Mouse (Mus musculus) liver (tissue): ENCODE data around the gene Sez6l2.
A peak's percentile ranks its signal among the peaks of the same experiment; 100 is the strongest.

Experiments
- DNase-seq: peaks from one replicate; pipeline ENCODE4 v3.0.0-alpha.2; 2020; ENCODE audit warnings: mixed read lengths

Sez6l2 gene

DNA sequence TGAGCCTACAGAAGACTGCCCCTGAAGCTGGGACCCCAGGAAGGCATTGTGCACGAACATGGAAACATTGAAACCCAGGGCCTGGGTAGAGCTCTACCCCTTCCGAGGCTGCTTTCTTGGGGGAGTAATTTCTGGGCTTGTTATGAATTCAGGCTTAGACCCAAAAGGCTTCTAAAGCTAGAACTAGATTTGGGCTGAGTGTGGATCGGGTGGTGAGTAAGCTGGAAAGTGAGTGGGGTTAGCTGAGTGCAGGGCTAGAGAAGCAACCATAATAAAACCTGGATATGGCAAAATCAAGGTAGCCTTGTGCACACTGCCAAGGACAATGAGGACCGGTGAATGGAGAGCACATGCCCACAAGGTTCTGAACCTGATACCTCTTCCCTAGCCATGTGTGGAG, 11.6 kb downstream of the Sez6l2 start:
- DNase-seq = no peak

DNA sequence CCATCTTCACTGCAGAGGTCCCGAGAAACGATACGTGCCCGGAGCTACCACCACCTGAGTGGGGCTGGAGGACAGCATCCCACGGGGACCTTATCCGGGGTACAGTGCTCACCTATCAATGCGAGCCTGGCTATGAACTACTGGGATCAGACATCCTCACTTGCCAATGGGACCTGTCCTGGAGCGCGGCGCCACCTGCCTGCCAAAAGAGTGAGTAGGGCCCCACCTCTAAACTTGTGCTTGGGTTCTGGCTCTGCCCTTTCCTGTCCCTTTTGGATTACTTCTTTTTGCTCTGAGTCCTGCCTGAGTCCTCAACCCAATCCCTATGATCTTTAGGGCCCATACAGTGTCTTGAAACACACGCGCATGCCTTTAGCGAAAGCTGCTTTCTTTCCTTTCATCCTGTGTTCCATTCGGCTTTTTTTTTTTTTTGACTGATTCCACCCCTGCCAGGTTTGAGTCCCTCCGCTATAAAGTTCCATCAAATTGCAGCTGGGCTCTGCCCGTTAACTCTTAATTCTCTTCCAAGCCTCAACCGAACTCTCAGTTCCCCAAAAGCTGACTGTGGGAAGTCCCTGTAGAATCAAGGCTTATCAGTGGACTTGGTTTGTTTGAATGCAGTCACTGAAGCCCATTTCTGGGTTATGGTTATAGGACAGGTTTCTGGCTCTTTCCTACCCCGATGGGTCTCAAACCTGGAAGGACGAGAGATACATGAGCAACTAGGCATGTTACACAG, 13.4 kb downstream of the Sez6l2 start:
- DNase-seq = peak; percentile 48

- DNase-seq = no peak
Observed at GRCm38 (mm10) chr7:126965568-126965967, 15.2 kb downstream of the Sez6l2 start.

GRCm38 (mm10) chr7:126967361-126967760, 17.0 kb downstream of the Sez6l2 start:
- no peak for DNase-seq

- no peak for DNase-seq
Observed at GRCm38 (mm10) chr7:126975493-126975892, 25.1 kb downstream of the Sez6l2 start.

- no peak for DNase-seq
Observed at GRCm38 (mm10) chr7:126975893-126975949, 25.4 kb downstream of the Sez6l2 start, which contains the start of gene Cdipt. Gene Cdipt (plus strand): TSS chr7:126975914.

DNA sequence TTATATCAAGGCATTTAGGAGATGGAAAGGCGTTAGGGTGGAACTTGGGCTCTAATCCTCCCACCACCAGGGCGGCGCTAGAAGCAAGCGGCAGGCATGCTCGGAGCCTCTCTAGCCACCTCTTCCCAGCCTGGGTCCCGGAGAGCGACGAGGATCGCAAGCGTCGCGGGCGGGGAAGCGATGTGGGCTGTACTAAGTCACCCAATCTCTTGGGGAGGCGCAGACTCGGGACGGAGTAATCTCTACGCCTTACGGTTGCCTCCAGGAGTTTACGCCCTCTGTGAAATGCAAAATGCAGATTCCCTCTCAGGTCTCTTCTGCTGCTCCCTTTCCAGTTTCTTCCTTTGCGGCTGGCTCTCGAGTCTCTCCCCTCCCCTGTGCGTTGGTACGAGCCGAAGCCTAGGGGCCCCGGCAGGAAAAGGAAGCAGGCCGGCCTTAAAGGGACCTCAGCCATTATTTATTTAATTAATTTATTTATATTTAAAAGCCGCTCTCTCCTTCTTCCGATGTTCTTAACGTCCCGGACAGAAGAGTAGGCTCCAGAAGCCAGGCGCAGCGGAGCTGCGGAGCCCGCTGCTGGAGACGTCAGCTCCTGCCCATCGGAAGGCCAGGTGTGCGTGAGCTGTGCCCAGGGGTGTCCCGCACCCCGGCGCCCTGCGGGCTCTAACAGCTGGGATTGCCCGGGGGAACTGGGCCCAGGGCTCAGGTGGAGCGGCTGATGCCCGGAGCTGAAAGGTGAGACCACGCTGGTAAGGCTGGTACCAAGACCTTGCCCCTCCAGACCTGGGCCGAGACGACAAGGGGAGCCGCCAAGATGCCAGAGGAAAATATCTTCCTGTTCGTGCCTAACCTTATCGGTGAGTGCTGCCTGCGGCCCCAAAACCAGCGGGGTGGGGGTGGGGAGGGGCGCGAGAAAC, 25.8 kb downstream of the Sez6l2 start, which contains the start of gene Cdiptos:
Cdiptos (minus strand) TSS at position 149 of the 917 bp plus-strand sequence.
- DNase-seq = peak; percentile 97

GRCm38 (mm10) chr7:126976878-126977459, 26.6 kb downstream of the Sez6l2 start:
- DNase-seq = peak; percentile 18

DNA sequence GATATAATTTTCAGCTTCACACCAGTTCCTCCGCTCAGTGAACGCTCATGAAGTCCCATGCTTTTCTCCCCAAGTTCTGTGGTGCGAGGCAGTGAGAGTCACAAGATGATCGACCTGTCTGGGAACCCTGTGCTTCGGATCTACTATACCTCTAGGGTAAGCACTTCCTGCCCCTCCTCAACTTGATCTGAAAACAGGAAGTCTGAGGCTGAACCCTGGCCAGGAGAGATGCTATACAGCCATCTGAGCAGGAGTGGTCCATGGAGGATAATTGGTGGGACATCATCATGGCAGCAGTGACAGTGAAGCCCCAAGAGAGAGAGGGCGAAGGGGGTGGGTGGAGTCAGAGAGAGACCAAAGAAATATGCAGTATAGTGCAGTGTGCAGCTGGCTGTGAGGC, 28.5 kb downstream of the Sez6l2 start:
- DNase-seq = no peak

GRCm38 (mm10) chr7:126981601-126982000, 31.2 kb downstream of the Sez6l2 start:
- DNase-seq = no peak

DNA sequence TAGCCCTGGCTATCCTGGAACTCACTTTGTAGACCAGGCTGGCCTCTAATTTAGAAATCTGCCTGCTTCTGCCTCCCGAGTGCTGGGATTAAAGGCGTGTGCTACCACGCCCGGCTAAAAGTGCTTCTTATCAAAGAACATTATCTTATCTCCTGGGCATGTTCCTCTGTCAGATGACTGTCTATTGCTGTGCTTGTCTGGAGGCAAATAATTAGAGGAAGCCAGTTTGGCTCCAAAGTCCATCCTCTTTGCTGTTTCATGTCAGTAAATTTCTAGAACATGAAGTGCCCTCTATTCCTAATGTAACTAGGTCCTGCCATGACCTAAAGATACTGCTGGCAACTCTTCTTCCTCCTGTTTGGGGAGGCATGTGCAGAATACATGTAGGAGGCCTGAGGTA, 31.7 kb downstream of the Sez6l2 start:
- DNase-seq = no peak

- DNase-seq = no peak
Observed at GRCm38 (mm10) chr7:126983113-126983512, 32.8 kb downstream of the Sez6l2 start.

- DNase-seq = no peak
Observed at GRCm38 (mm10) chr7:126984667-126985444, 34.5 kb downstream of the Sez6l2 start.

GRCm38 (mm10) chr7:126986319-126986718, 36.0 kb downstream of the Sez6l2 start:
- DNase-seq = peak; percentile 30

DNA sequence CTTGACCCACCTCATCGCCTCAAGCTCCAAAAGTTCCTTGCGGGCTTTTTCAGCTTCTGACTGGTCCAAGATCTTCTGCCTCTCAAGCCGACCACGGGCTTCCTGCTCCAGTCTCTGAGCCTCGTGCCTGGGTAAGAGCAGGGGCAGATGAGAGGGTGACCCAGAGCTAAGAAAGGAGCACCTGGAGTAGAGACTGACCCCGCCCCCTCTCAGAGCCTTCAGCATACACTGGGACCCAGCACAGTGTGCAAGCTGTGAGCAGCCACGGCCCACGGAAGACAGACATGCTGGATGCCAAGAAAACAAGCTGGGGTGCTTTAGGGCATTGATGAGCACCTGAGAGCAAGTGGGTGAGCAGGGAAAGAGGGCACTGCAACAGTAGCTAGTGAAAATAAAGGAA, 38.5 kb downstream of the Sez6l2 start:
- no peak for DNase-seq

DNA sequence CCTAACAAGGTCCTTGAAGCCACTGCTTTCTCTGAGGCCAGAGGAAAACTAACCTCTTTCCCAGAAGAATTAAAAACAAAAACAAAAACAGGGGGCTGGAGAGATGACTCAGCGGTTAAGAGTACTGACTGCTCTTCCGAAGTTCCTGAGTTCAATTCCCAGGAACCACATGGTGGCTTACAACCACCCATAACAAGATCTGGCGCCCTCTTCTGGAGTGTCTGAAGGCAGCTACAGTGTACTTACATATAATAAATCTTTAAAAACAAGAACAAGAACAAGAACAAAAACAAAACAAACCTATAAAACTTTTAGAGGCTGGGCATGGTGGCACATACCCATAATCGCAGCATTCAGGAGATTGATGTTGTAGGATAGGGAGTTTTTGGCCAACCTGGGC, 46.1 kb downstream of the Sez6l2 start:
- DNase-seq = no peak

DNA sequence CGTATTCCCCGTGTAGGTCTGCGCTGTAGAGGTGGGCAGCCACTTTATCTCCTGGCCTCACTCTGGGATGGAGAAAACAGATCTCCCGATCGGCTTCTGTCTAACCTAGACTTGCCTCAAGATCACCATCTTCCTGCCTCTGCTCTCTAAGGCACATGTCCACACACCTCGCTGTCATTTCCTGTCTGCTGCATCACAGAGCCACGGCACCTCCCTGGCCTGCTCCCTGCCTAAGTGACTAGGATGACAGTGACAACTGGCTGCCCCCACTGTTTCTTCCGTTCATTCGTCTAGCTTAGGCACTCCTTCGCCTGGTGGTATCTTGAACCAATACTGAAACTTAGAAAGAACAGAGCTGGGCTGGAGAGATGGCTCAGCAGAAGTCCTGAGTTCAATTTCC, 49.2 kb downstream of the Sez6l2 start:
- DNase-seq = no peak

DNA sequence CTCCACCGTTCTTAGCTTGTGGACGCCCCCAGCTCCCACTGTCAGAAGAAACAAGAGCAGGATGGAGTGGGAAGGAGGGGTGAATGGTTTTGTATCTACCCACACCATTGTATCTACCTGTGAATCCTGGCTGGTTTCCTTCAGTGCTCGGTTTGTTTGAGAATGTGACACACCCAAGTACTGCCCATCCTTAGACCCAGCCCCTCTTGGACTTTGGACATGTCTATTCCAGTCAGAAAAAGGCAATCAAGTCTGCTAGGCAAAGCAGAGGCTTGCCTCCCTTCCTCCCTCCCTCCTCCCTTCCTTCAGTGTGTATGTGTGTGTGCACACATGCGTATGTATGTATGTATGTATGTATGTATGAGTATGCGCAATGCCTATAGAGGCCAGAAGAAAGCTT, 53.3 kb downstream of the Sez6l2 start:
- DNase-seq = no peak

DNA sequence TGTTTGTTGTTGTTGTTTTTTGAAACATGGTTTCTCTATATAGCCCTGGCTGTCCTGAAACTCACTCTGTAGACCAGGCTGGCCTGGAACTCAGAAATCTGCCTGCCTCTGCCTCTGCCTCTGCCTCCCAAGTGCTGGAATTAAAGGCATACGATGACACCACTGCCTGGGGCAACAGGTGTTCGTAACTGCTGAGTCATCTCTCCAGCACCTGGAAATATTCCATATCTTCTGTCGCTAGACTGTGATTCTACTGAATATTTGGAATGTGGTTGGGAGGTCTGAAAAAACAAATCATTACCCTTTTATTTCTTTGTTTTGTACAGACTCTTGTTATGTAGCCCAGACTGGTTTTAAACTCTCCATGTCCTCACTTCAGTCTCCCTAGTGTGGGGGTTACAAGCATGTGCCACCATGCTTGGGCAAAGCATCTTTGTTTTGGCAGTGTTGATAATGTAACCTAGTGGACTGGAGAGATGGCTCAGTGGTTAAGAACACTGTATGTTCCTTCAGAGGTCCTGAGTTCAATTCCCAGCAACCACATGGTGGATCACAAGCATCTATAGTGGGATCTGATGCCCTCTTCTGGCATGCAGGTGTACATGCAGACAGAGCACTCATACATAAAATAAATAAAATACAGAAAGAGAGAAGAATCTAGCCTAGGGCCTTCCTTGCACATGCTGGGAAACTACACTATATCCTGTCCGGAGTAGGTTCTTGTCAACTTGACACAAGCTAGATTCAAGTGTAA, 53.9 kb downstream of the Sez6l2 start:
- DNase-seq = no peak

DNA sequence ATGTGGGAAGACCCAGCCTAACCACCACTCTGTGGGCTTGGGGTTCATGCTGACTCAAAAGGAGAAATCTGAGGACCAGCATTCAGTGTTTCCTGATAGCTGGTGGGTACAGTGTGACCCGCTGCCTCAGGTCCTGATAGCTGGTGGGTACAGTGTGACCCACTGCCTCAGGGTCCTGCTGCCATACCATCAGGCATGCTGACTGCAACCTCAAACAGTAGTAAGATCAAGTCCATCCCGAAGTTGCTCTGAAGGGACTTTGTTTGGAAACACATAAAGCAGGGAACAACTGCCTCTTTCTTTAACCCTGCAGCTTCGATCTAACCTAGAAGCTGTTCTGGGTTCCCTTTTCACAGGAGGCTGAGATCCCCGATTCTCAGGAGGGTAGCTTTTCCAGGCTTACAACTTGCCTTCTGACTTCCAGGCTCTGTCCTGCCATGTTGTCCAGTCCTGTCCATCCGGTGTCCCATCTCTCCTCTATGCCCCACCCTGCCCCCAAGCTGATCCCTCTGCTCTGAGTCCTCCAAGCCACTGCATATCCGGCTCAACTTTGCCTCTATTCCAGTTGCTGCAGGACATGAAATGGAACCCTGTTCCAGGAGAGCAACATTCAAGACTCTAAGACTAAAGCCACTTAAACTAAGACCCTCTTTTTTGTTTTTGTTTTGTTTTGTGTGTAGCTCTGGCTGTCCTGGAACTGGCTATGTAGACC, 57.1 kb downstream of the Sez6l2 start:
- DNase-seq = no peak

DNA sequence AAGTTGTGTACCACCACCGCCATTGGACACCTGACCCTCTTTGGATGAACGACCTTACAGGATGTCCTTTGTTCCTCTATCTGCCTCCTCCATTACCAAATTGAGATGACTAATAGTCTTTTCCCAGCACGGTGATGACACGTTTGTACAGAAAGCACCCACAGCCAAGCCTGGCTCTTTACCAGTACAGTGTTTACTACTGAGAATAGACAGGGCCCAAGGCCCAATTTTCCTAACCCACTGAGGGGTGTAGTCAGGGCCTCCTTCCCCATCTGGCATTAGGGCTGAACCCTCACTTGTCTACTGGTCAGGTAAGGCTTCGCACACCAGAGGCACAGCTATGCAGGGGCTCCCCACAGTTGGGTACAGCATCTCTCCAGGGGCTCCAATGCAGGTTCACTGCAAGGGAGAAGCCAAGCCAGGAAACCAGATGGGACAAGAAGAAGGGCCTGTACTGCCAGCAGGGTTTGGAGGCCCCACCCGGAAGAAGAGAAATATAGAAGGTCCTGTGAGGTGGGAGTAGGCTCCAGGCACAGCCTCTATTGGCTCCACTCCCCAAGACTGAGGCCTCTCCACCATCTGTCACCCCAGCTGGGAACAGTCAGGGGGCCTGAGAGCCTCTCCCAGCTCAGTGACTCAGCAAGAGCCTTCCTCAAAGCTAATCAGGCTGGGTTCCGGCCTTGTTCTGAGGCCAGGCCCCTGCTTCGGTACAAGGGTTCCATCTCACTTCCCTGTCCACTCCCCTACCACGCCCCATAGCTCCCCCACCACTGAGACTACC, 58.1 kb downstream of the Sez6l2 start:
- DNase-seq = peak; percentile 86
